Mouse (Mus musculus): ENCODE results near the gene AC134908.4. TPM values are rescaled to one million over a fixed set of nuclear protein-coding genes. Genes with fewer than 3 reads are reported as not detected.

The AC134908.4 gene
- polyA plus RNA-seq, 1 experiment from 2014 or later: not detected

DNA sequence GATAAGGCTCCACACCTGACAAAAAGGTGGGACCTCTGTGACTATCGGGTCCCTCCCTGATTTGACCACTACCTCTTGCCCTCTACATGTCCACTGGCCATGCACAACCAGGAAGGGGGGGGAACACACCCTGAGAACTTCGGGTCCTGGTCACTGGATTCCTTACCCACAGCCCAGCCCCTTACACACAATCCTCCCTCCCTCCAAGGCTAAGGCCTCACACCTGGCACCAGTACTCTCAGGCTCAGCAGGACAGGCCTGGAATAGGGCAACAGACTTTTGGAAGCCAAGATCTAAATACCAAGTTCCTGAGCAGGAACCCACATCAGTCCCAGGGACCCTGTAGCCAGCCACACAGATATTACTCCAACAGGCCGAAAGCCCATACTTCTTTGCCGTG lies 43.4 kb upstream of the AC134908.4 start:
- Histone ChIP-seq H3K9ac (ENCODE audit: low read depth, low read length) (no peak overlapping the region), H3K4me2 (ENCODE audit: low read depth, low read length) (no peak overlapping the region), H3K36me3 (ENCODE audit: control insufficient read depth, insufficient read depth) (peaks cover 37% of the 10 kb centered on the region), H3K4me1 (ENCODE audit: control insufficient read depth, low read depth, low read length) (peaks cover 49% of the 10 kb centered on the region), H3K9me3 (replicated peaks; ENCODE audit: control insufficient read depth, low read length) (no peaks in the 10 kb centered on the region), H3K27me3 (ENCODE audit: control insufficient read depth, insufficient read depth, low read depth, low read length) (no peaks in the 10 kb centered on the region), H3K27ac (ENCODE audit: low read length) (peak overlapping the region; percentile 76), H3K4me3 (ENCODE audit: low read depth, low read length) (no peak overlapping the region)
- ATAC-seq (ENCODE audit: low read depth): no peak
- WGBS (ENCODE audit: insufficient replicate concordance): 82% methylated on average over 4 of the region's 4 CpGs

GRCm38 (mm10) chr17:25837533-25837932 lies 42.1 kb upstream of the AC134908.4 start:
- no peaks in the 10 kb centered on the region for H3K9me3 ChIP-seq (replicated peaks; ENCODE audit: control insufficient read depth, low read length)
- H3K27me3 ChIP-seq (ENCODE audit: control insufficient read depth, insufficient read depth, low read depth, low read length): no peaks in the 10 kb centered on the region
- H3K4me2 ChIP-seq (ENCODE audit: low read depth, low read length): no peak overlapping the region
- H3K27ac ChIP-seq (ENCODE audit: low read length): 0 out of 2 replicates have a peak overlapping the region, but pooled peaks have one; percentile 9
- WGBS (ENCODE audit: insufficient replicate concordance): 57% methylated on average over 3 of the region's 3 CpGs
- H3K9ac ChIP-seq (ENCODE audit: low read depth, low read length): no peak overlapping the region
- no peak for ATAC-seq (ENCODE audit: low read depth)
- peaks cover 37% of the 10 kb centered on the region for H3K36me3 ChIP-seq (ENCODE audit: control insufficient read depth, insufficient read depth)
- peaks cover 44% of the 10 kb centered on the region for H3K4me1 ChIP-seq (ENCODE audit: control insufficient read depth, low read depth, low read length)
- H3K4me3 ChIP-seq (ENCODE audit: low read depth, low read length): no peak overlapping the region

DNA sequence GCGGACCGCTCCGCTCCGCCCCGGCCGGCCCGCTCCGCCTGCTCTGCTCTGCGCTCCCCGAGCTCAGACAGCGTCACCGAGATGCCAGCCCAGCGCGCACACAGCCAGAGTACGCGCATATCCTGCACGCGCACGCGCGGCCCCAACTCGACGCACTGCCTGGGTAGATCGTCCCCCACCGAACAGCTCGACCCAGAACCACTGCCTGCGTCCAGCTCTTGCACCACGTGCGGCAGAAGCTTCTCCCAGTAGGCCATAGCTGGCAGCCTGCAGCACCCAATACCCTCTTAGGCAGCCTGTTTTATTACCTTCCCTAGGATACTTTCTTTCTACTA lies 41.6 kb upstream of the AC134908.4 start, which contains the start of gene Rhbdl1:
Rhbdl1 (minus strand) TSS at position 220 of the 335 bp plus-strand sequence.
- H3K4me1 ChIP-seq (ENCODE audit: control insufficient read depth, low read depth, low read length): peaks cover 48% of the 10 kb centered on the region
- peaks cover 32% of the 10 kb centered on the region for H3K36me3 ChIP-seq (ENCODE audit: control insufficient read depth, insufficient read depth)

GRCm38 (mm10) chr17:25836397-25837075 lies 41.1 kb upstream of the AC134908.4 start:
- H3K4me1 ChIP-seq (ENCODE audit: control insufficient read depth, low read depth, low read length): peaks cover 53% of the 10 kb centered on the region
- H3K36me3 ChIP-seq (ENCODE audit: control insufficient read depth, insufficient read depth): peaks cover 27% of the 10 kb centered on the region
- WGBS (ENCODE audit: insufficient replicate concordance): 25% methylated on average over 23 of the region's 23 CpGs
- H3K4me2 ChIP-seq (ENCODE audit: low read depth, low read length): peak overlapping the region; percentile 66
- H3K27ac ChIP-seq (ENCODE audit: low read length): no peak overlapping the region
- ATAC-seq (ENCODE audit: low read depth): no peak
- H3K27me3 ChIP-seq (ENCODE audit: control insufficient read depth, insufficient read depth, low read depth, low read length): no peaks in the 10 kb centered on the region
- H3K9me3 ChIP-seq (replicated peaks; ENCODE audit: control insufficient read depth, low read length): no peaks in the 10 kb centered on the region
- H3K9ac ChIP-seq (ENCODE audit: low read depth, low read length): peak overlapping the region; percentile 56
- peak overlapping the region; percentile 36 for H3K4me3 ChIP-seq (ENCODE audit: low read depth, low read length)

More for the DNA sequence above, 41.6 kb upstream of the AC134908.4 start, which contains the start of gene Rhbdl1:
- no peaks in the 10 kb centered on the region for H3K27me3 ChIP-seq (ENCODE audit: control insufficient read depth, insufficient read depth, low read depth, low read length)
- peak within 1 kb of the TSS; percentile 36 for H3K4me3 ChIP-seq (ENCODE audit: low read depth, low read length)
- H3K27ac ChIP-seq (ENCODE audit: low read length): 0 out of 2 replicates have a peak within 1 kb of the TSS, but pooled peaks have one; percentile 9
- WGBS (ENCODE audit: insufficient replicate concordance): 3% methylated on average over 29 of the region's 29 CpGs
- H3K9me3 ChIP-seq (replicated peaks; ENCODE audit: control insufficient read depth, low read length): no peaks in the 10 kb centered on the region
- peak within 1 kb of the TSS; percentile 66 for H3K4me2 ChIP-seq (ENCODE audit: low read depth, low read length)
- ATAC-seq (ENCODE audit: low read depth): no peak
- H3K9ac ChIP-seq (ENCODE audit: low read depth, low read length): peak within 1 kb of the TSS; percentile 56

DNA sequence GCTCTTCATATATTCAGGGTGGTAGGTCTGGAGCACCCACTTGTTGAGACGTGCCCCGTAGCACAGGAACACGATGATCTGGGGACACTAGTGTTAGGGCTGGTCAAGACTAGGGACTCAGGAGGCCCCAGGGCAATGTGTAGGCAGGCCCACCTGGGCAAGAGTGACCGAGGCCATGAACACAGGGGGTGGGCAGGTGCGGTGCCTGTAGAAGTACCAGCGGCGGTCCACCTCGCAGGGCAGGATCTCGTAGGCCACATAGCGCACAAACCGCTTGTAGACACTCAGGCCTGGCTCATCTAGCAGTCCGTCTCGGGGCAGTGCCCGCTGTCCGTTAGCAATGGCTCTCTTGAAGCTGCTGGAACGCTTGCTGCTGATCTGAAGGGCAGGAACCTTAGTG lies 40.4 kb upstream of the AC134908.4 start:
- no peak overlapping the region for H3K9ac ChIP-seq (ENCODE audit: low read depth, low read length)
- H3K36me3 ChIP-seq (ENCODE audit: control insufficient read depth, insufficient read depth): peaks cover 27% of the 10 kb centered on the region
- ATAC-seq (ENCODE audit: low read depth): no peak
- H3K4me1 ChIP-seq (ENCODE audit: control insufficient read depth, low read depth, low read length): peaks cover 60% of the 10 kb centered on the region
- no peak overlapping the region for H3K4me2 ChIP-seq (ENCODE audit: low read depth, low read length)
- WGBS (ENCODE audit: insufficient replicate concordance): 83% methylated on average over 16 of the region's 16 CpGs
- H3K27ac ChIP-seq (ENCODE audit: low read length): no peak overlapping the region
- H3K9me3 ChIP-seq (replicated peaks; ENCODE audit: control insufficient read depth, low read length): no peaks in the 10 kb centered on the region
- H3K4me3 ChIP-seq (ENCODE audit: low read depth, low read length): no peak overlapping the region
- no peaks in the 10 kb centered on the region for H3K27me3 ChIP-seq (ENCODE audit: control insufficient read depth, insufficient read depth, low read depth, low read length)

- no peak overlapping the region for H3K9ac ChIP-seq (ENCODE audit: low read depth, low read length)
- ATAC-seq (ENCODE audit: low read depth): no peak
- no peaks in the 10 kb centered on the region for H3K27me3 ChIP-seq (ENCODE audit: control insufficient read depth, insufficient read depth, low read depth, low read length)
- WGBS (ENCODE audit: insufficient replicate concordance): 87% methylated on average over 7 of the region's 7 CpGs
- no peak overlapping the region for H3K27ac ChIP-seq (ENCODE audit: low read length)
- peaks cover 64% of the 10 kb centered on the region for H3K4me1 ChIP-seq (ENCODE audit: control insufficient read depth, low read depth, low read length)
- no peaks in the 10 kb centered on the region for H3K9me3 ChIP-seq (replicated peaks; ENCODE audit: control insufficient read depth, low read length)
- H3K4me3 ChIP-seq (ENCODE audit: low read depth, low read length): no peak overlapping the region
- peaks cover 27% of the 10 kb centered on the region for H3K36me3 ChIP-seq (ENCODE audit: control insufficient read depth, insufficient read depth)
- H3K4me2 ChIP-seq (ENCODE audit: low read depth, low read length): no peak overlapping the region; the same call in 1 of the 2 replicates
Observed at GRCm38 (mm10) chr17:25835301-25835700, 39.8 kb upstream of the AC134908.4 start.

DNA sequence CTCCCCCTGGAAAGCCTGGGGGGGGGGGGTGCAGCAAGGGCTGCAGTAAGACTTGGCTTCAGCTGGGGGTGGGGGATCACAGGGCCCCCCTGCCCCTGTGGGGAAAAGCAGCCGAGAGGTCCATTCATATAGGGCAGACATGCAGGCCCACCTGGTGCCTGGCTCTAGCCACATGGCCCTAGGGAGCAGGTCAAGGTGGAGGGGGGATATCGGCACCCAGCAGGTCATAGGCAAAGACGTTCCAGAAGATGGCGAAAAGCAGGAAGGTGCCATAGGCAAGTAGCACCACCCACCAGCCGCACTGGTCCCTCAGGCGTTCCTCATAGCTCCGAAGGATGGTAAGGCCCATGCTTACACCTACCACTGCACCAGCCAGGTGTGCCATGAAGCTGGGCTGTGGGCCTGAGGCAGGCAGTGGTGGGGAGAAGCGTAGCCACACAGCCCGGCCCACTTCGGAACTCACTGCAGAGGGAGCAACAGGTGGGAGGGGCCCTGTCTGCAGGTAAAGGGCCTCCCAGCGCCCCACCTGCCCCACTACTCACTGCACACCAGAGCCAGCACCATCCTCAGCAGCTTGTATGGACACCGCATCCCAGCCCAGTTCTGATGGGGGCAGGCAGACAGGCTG lies 39.2 kb upstream of the AC134908.4 start:
- Histone ChIP-seq H3K36me3 (ENCODE audit: control insufficient read depth, insufficient read depth) (peaks cover 24% of the 10 kb centered on the region), H3K4me1 (ENCODE audit: control insufficient read depth, low read depth, low read length) (peaks cover 68% of the 10 kb centered on the region), H3K9ac (ENCODE audit: low read depth, low read length) (peak overlapping the region; percentile 91), H3K27ac (ENCODE audit: low read length) (no peak overlapping the region), H3K9me3 (replicated peaks; ENCODE audit: control insufficient read depth, low read length) (no peaks in the 10 kb centered on the region), H3K4me3 (ENCODE audit: low read depth, low read length) (peak overlapping the region; percentile 92), H3K4me2 (ENCODE audit: low read depth, low read length) (peak overlapping the region; percentile 99), H3K27me3 (ENCODE audit: control insufficient read depth, insufficient read depth, low read depth, low read length) (no peaks in the 10 kb centered on the region)
- no peak for ATAC-seq (ENCODE audit: low read depth)
- WGBS (ENCODE audit: insufficient replicate concordance): 75% methylated on average over 12 of the region's 12 CpGs

DNA sequence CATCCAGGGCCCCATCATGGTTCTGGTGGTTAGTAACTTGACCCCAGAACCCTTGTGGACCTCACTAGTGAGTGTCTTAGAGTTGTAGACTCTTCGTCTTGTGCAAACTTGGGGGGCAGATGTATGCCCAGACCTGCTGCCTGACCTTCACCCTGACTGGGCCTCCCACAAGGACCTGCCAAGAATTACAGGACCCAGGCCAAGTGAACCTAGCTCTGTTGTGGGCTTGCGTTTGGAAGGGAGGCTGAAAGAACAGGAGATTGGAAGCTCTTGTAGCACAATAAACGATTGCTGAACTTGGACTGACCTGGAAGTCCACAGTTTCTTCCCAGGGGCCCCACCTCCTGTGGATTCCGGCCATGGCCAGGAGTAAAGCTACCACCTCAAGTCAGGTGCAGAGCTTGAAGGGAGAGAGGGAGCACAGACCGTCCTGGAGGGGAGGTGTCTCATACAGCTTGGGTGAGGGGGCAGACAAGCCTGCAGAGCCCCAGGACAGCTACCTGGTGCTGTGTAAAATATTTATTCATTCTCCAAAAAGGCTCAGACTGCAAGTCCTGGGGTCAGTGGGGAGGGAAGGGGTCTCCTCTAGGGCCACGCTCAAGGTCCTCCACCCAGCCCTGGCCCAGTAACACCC lies 38.6 kb upstream of the AC134908.4 start:
- Histone ChIP-seq H3K4me2 (ENCODE audit: low read depth, low read length) (peak overlapping the region; percentile 99), H3K4me3 (ENCODE audit: low read depth, low read length) (peak overlapping the region; percentile 92), H3K9me3 (replicated peaks; ENCODE audit: control insufficient read depth, low read length) (no peaks in the 10 kb centered on the region), H3K9ac (ENCODE audit: low read depth, low read length) (peak overlapping the region; percentile 91), H3K4me1 (ENCODE audit: control insufficient read depth, low read depth, low read length) (peaks cover 73% of the 10 kb centered on the region), H3K27ac (ENCODE audit: low read length) (peak overlapping the region; percentile 97), H3K27me3 (ENCODE audit: control insufficient read depth, insufficient read depth, low read depth, low read length) (no peaks in the 10 kb centered on the region), H3K36me3 (ENCODE audit: control insufficient read depth, insufficient read depth) (peaks cover 18% of the 10 kb centered on the region)
- ATAC-seq (ENCODE audit: low read depth): no peak
- WGBS (ENCODE audit: insufficient replicate concordance): 31% methylated on average over 6 of the region's 6 CpGs

- Histone ChIP-seq H3K27ac (ENCODE audit: low read length) (peak within 1 kb of the TSS; percentile 97), H3K36me3 (ENCODE audit: control insufficient read depth, insufficient read depth) (peaks cover 16% of the 10 kb centered on the region)
Observed at GRCm38 (mm10) chr17:25833291-25833663, 37.8 kb upstream of the AC134908.4 start, which contains the start of gene Stub1. TSS of gene Stub1 (minus strand) at chr17:25833404.

More at GRCm38 (mm10) chr17:25833291-25833663, 37.8 kb upstream of the AC134908.4 start, which contains the start of gene Stub1:
- peak within 1 kb of the TSS; percentile 91 for H3K9ac ChIP-seq (ENCODE audit: low read depth, low read length)
- H3K27me3 ChIP-seq (ENCODE audit: control insufficient read depth, insufficient read depth, low read depth, low read length): no peaks in the 10 kb centered on the region
- H3K4me3 ChIP-seq (ENCODE audit: low read depth, low read length): peak within 1 kb of the TSS; percentile 92
- peak; percentile 64 for ATAC-seq (ENCODE audit: low read depth)
- peaks cover 77% of the 10 kb centered on the region for H3K4me1 ChIP-seq (ENCODE audit: control insufficient read depth, low read depth, low read length)
- under 1% methylated on average over 24 of the region's 24 CpGs for WGBS (ENCODE audit: insufficient replicate concordance)
- H3K9me3 ChIP-seq (replicated peaks; ENCODE audit: control insufficient read depth, low read length): no peaks in the 10 kb centered on the region
- H3K4me2 ChIP-seq (ENCODE audit: low read depth, low read length): peak within 1 kb of the TSS; percentile 99

Data from liver, embryonic 16.5 days (tissue).